Mouse (Mus musculus) ovary, postnatal 10 days (tissue): Measurements from ENCODE around the gene Nrk.

Source experiments
- DNase-seq: peaks from one replicate; pipeline ENCODE4 v3.0.0; 2022; ENCODE audit warnings: low spot score

The Nrk gene

GRCm38 (mm10) chrX:138914041-138914776, at the start of gene Nrk:
TSS of gene Nrk (plus strand) at chrX:138914430.
- peak; percentile 3 for DNase-seq

GRCm38 (mm10) chrX:138913366-138913765, 864 bp upstream of the Nrk start:
- no peak for DNase-seq

- no peak for DNase-seq
Measured at GRCm38 (mm10) chrX:138914777-138915114, 516 bp downstream of the Nrk start.

- DNase-seq = no peak
Measured at GRCm38 (mm10) chrX:138919030-138919429, 4.8 kb downstream of the Nrk start.

- no peak for DNase-seq
Measured at GRCm38 (mm10) chrX:138943905-138944304, 29.7 kb downstream of the Nrk start.

GRCm38 (mm10) chrX:138960713-138961112, 46.5 kb downstream of the Nrk start:
- DNase-seq = no peak

- no peak for DNase-seq
Measured at GRCm38 (mm10) chrX:138978501-138978900, 64.3 kb downstream of the Nrk start.

GRCm38 (mm10) chrX:138979249-138979648, 65.0 kb downstream of the Nrk start:
- DNase-seq = no peak

- DNase-seq = no peak
Measured at GRCm38 (mm10) chrX:139014524-139014923, 100.3 kb downstream of the Nrk start.

GRCm38 (mm10) chrX:139016540-139016939, 102.3 kb downstream of the Nrk start:
- DNase-seq = no peak

GRCm38 (mm10) chrX:139026532-139027097, 112.4 kb downstream of the Nrk start:
- no peak for DNase-seq

GRCm38 (mm10) chrX:139027296-139027695, 113.1 kb downstream of the Nrk start:
- DNase-seq = no peak

GRCm38 (mm10) chrX:139027909-139028308, 113.7 kb downstream of the Nrk start:
- no peak for DNase-seq

- DNase-seq = no peak
Measured at GRCm38 (mm10) chrX:139037666-139038065, 123.4 kb downstream of the Nrk start.

GRCm38 (mm10) chrX:139039314-139039713, 125.1 kb downstream of the Nrk start:
- DNase-seq = no peak

- no peak for DNase-seq
Measured at GRCm38 (mm10) chrX:139041148-139041547, 126.9 kb downstream of the Nrk start.

- no peak for DNase-seq
Measured at GRCm38 (mm10) chrX:139051976-139052375, 137.7 kb downstream of the Nrk start.

- DNase-seq = no peak
Measured at GRCm38 (mm10) chrX:139053149-139053548, 138.9 kb downstream of the Nrk start.
